Mouse (Mus musculus) kidney, embryonic 14.5 days (tissue): ENCODE results near the gene Smarcb1. TPM values are rescaled to one million over a fixed set of nuclear protein-coding genes. Genes with fewer than 3 reads are reported as not detected.

Experiments
- ATAC-seq: fragments of 200-750 bp; cut with Nextera tagmentation; 2 replicates; pipeline ENCODE4 v1.8.0; 2017; ENCODE audit warnings: moderate number of reproducible peaks, mild to moderate bottlenecking, moderate TSS enrichment, moderate library complexity; ENCODE audit not compliant: low FRiP score, low TSS enrichment
- H3K27ac ChIP-seq: fragments of 300-500 bp; sonication (generic); 2 replicates; pipeline ENCODE4 v1.5.1; 2014; ENCODE audit warnings: low read depth, mild to moderate bottlenecking, low read length, moderate library complexity, mixed read lengths
- H3K27me3 ChIP-seq: fragments of 300-500 bp; sonication (generic); 2 replicates; pipeline ENCODE4 v1.6.1; 2014; ENCODE audit warnings: mild to moderate bottlenecking, low read length; ENCODE audit not compliant: control insufficient read depth, insufficient read depth
- H3K36me3 ChIP-seq: fragments of 300-500 bp; sonication (generic); 2 replicates; pipeline ENCODE4 v1.6.1; 2014; ENCODE audit warnings: low read length, mixed read lengths; ENCODE audit not compliant: control insufficient read depth, insufficient read depth
- H3K4me1 ChIP-seq: fragments of 300-500 bp; sonication (generic); 2 replicates; pipeline ENCODE4 v1.6.1; 2014; ENCODE audit warnings: low read length, mixed read lengths; ENCODE audit not compliant: control insufficient read depth, insufficient read depth
- H3K4me2 ChIP-seq: fragments of 300-500 bp; sonication (generic); replicated peaks from 2 replicates; pipeline ENCODE4 v1.6.1; 2014; ENCODE audit warnings: low read depth, mild to moderate bottlenecking, low read length
- H3K4me3 ChIP-seq: fragments of 300-500 bp; sonication (generic); 2 replicates; pipeline ENCODE4 v1.5.1; 2014; ENCODE audit warnings: mild to moderate bottlenecking, low read length
- H3K9ac ChIP-seq: fragments of 300-500 bp; sonication (generic); 2 replicates; pipeline ENCODE4 v1.6.1; 2014; ENCODE audit warnings: low read depth, mild to moderate bottlenecking, low read length, moderate library complexity
- H3K9me3 ChIP-seq: fragments of 300-500 bp; sonication (generic); 2 replicates; pipeline ENCODE4 v1.6.1; 2016; ENCODE audit warnings: low read length; ENCODE audit not compliant: control insufficient read depth
- WGBS: fragments of 180-500 bp; shearing (Covaris S2); extraction: QIAGEN DNeasy Blood & Tissue Kit; methylation state at CpG from one replicate; pipeline ENCODE4 v1.1.7; 2014; 5-methylcytosine and 5-hydroxymethylcytosine counted together
- polyA plus RNA-seq: library from polyadenylated mRNA; unstranded; fragments of >200 nt; fragmentation: Nextera tagmentation; extraction: Ambion mirVana; gene quantifications from 2 replicates; pipeline ENCODE4 v1.2.1, GENCODE M21; 2014

The Smarcb1 gene
- polyA plus RNA-seq, 1 experiment from 2014 or later: 238 TPM

DNA sequence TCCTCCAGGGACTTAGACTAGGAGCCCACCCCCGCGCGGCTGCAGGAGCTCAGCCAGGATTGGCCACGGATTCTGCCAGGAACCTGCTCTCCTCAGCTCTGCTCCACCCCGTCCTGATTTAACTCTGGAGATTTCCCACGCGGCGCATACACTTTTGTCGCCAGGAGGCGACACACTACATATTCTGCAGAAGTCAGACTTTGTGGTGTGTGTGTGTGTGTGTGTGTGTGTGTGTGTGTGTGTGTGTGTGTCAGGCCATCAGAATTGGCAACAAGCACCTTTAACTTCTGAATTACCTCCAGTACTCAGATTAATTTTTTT is 38.2 kb downstream of the Smarcb1 start:
- peaks cover 4% of the 10 kb centered on the region; the same call in 1 of the 2 replicates for H3K4me1 ChIP-seq

GRCm38 (mm10) chr10:75882433-75883231 is 38.8 kb downstream of the Smarcb1 start:
- WGBS: 4% methylated on average over 15 of the region's 15 CpGs
- no peak overlapping the region for H3K4me3 ChIP-seq
- no peaks in the 10 kb centered on the region for H3K36me3 ChIP-seq
- H3K4me2 ChIP-seq: peak overlapping the region; percentile 35
- peaks cover 4% of the 10 kb centered on the region; the same call in 1 of the 2 replicates for H3K4me1 ChIP-seq
- no peak overlapping the region for H3K9ac ChIP-seq
- ATAC-seq: peak; percentile 78
- H3K9me3 ChIP-seq: no peaks in the 10 kb centered on the region
- H3K27ac ChIP-seq: peak overlapping the region; percentile 24; the same call in 1 of the 2 replicates
- H3K27me3 ChIP-seq: no peaks in the 10 kb centered on the region

More for the DNA sequence above, 38.2 kb downstream of the Smarcb1 start:
- WGBS: under 1% methylated on average over 10 of the region's 10 CpGs
- ATAC-seq: peak; percentile 77
- peak overlapping the region; percentile 35 for H3K4me2 ChIP-seq
- no peaks in the 10 kb centered on the region for H3K27me3 ChIP-seq
- H3K9me3 ChIP-seq: no peaks in the 10 kb centered on the region
- H3K4me3 ChIP-seq: no peak overlapping the region
- no peaks in the 10 kb centered on the region for H3K36me3 ChIP-seq
- H3K27ac ChIP-seq: peak overlapping the region; percentile 12; the same call in 1 of the 2 replicates
- H3K9ac ChIP-seq: no peak overlapping the region

GRCm38 (mm10) chr10:75881578-75882432 is 39.6 kb downstream of the Smarcb1 start:
- WGBS: 18% methylated on average over 20 of the region's 20 CpGs
- Histone ChIP-seq H3K4me2 (peak overlapping the region; percentile 19; the same call in 1 of the 2 replicates), H3K27ac (peak overlapping the region; percentile 24; the same call in 1 of the 2 replicates), H3K9me3 (no peaks in the 10 kb centered on the region), H3K27me3 (no peaks in the 10 kb centered on the region), H3K36me3 (no peaks in the 10 kb centered on the region), H3K4me1 (peaks cover 4% of the 10 kb centered on the region; the same call in 1 of the 2 replicates), H3K4me3 (no peak overlapping the region), H3K9ac (no peak overlapping the region)
- ATAC-seq: peak; percentile 32; the same call in 1 of the 2 replicates

GRCm38 (mm10) chr10:75880771-75881577 is 40.4 kb downstream of the Smarcb1 start:
- Histone ChIP-seq H3K27me3 (no peaks in the 10 kb centered on the region), H3K9me3 (no peaks in the 10 kb centered on the region), H3K36me3 (no peaks in the 10 kb centered on the region), H3K4me3 (no peak overlapping the region), H3K4me1 (peaks cover 4% of the 10 kb centered on the region; the same call in 1 of the 2 replicates), H3K4me2 (no peak overlapping the region), H3K27ac (0 out of 2 replicates have a peak overlapping the region, but pooled peaks have one; percentile 9), H3K9ac (no peak overlapping the region)
- 58% methylated on average over 6 of the region's 6 CpGs for WGBS
- no peak for ATAC-seq

DNA sequence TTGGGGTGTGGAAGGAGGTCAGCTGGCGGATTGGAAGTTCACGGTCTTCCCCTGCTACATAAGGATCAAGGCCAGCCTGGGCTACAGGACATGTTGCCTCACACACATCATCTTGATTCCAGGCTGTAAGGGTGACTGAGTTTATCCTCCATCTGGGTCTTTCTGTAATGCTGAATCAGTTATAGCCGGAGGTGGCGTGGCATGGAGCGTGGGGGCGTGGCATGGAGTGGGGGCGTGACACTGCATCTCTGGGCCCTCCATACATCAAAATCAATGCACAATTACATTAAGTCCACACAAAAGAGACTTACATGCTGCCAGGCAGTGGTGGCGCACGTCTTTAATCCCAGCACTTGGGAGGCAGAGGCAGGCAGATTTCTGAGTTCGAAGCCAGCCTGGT is 41.1 kb downstream of the Smarcb1 start:
- Histone ChIP-seq H3K4me1 (peaks cover 4% of the 10 kb centered on the region; the same call in 1 of the 2 replicates), H3K9me3 (no peaks in the 10 kb centered on the region), H3K9ac (no peak overlapping the region), H3K27me3 (no peaks in the 10 kb centered on the region), H3K36me3 (no peaks in the 10 kb centered on the region), H3K4me3 (no peak overlapping the region), H3K4me2 (no peak overlapping the region), H3K27ac (no peak overlapping the region)
- 91% methylated on average over 10 of the region's 10 CpGs for WGBS
- no peak for ATAC-seq

DNA sequence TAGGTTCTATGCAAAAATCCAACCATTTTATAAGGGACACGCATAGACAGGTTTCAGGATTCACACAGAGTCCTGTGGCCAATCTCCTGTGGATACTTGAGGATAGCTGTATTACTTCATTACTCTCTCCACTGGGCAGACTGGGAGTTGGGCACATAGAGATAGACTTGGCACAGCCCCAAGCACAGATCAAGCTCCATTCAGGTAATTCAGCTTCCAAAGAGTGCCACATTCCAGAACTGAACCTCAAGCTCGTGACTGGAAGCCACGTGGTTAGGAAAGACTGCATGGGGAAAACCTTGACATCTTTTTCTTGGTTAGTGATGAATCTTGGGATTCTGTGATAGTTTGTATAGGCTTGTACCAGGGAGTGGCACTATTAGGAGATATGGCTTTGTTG is 42.6 kb downstream of the Smarcb1 start:
- WGBS: 86% methylated on average over 3 of the region's 3 CpGs
- no peak for ATAC-seq
- Histone ChIP-seq H3K4me1 (peaks cover 5% of the 10 kb centered on the region; the same call in 1 of the 2 replicates), H3K4me3 (no peak overlapping the region), H3K9me3 (no peaks in the 10 kb centered on the region), H3K36me3 (no peaks in the 10 kb centered on the region), H3K27ac (no peak overlapping the region), H3K4me2 (no peak overlapping the region), H3K27me3 (no peaks in the 10 kb centered on the region), H3K9ac (no peak overlapping the region)

GRCm38 (mm10) chr10:75873543-75874170 is 47.8 kb downstream of the Smarcb1 start:
- H3K4me3 ChIP-seq: peak overlapping the region; percentile 30
- H3K36me3 ChIP-seq: no peaks in the 10 kb centered on the region
- no peaks in the 10 kb centered on the region for H3K9me3 ChIP-seq
- H3K27ac ChIP-seq: no peak overlapping the region
- peaks cover 9% of the 10 kb centered on the region for H3K4me1 ChIP-seq
- no peak for ATAC-seq
- peak overlapping the region; percentile 50; the same call in 1 of the 2 replicates for H3K9ac ChIP-seq
- H3K27me3 ChIP-seq: no peaks in the 10 kb centered on the region
- H3K4me2 ChIP-seq: peak overlapping the region; percentile 65
- 38% methylated on average over 10 of the region's 10 CpGs for WGBS

GRCm38 (mm10) chr10:75872915-75873542 is 48.4 kb downstream of the Smarcb1 start:
- Histone ChIP-seq H3K4me1 (peaks cover 9% of the 10 kb centered on the region), H3K9ac (peak overlapping the region; percentile 50), H3K27me3 (no peaks in the 10 kb centered on the region), H3K4me3 (peak overlapping the region; percentile 30), H3K9me3 (no peaks in the 10 kb centered on the region), H3K36me3 (no peaks in the 10 kb centered on the region), H3K4me2 (peak overlapping the region; percentile 65), H3K27ac (peak overlapping the region; percentile 65; the same call in 1 of the 2 replicates)
- 2% methylated on average over 11 of the region's 11 CpGs for WGBS
- ATAC-seq: peak; percentile 98
